Mouse (Mus musculus): Measurements from ENCODE around the gene Pbx1. TPM values are rescaled to one million over a fixed set of nuclear protein-coding genes. Genes with fewer than 3 reads are reported as not detected.

Gene Pbx1
- polyA plus RNA-seq, 1 experiment from 2014 or later, result 49.9 TPM

- POLR2A ChIA-PET, result no interaction called here
- CTCF ChIA-PET, result interaction anchor here (1.7 kb wide), 1 partner anchor 114 kb away, joined by 3 read pairs; no protein-coding TSS in a partner anchor
- no peaks in the 10 kb centered on the region for H3K27me3 ChIP-seq
- in situ Hi-C loops (cut with MboI; ENCODE audit: low pct_unique_long_range_greater_than_20kb), result loop anchor here (10.0 kb wide), 2 partner anchors 113 to 383 kb away; no protein-coding TSS in a partner anchor
- no peak for TF ChIP-seq CTCF (IDR thresholded peaks at IDR 0.05)
- DNase-seq (ENCODE audit: low read depth, low spot score) (no peak), ATAC-seq (no peak)
Observed at GRCm38 (mm10) chr1:168328236-168328605, 103.8 kb downstream of the Pbx1 start.

GRCm38 (mm10) chr1:168327405-168328235, 104.5 kb downstream of the Pbx1 start:
- no peaks in the 10 kb centered on the region for H3K27me3 ChIP-seq
- TF ChIP-seq CTCF (IDR thresholded peaks at IDR 0.05), result no peak
- in situ Hi-C loops (cut with MboI; ENCODE audit: low pct_unique_long_range_greater_than_20kb), result loop anchor here (10.0 kb wide), 2 partner anchors 113 to 383 kb away; no protein-coding TSS in a partner anchor
- CTCF ChIA-PET, result no interaction called here
- POLR2A ChIA-PET, result no interaction called here
- no peak for DNase-seq (ENCODE audit: low read depth, low spot score)
- ATAC-seq, result no peak

- ChIA-PET CTCF (no interaction called here), POLR2A (interaction anchor here (1.2 kb wide), 1 partner anchor 112 kb away, joined by 5 read pairs; no protein-coding TSS in a partner anchor)
- in situ Hi-C loops (cut with MboI; ENCODE audit: low pct_unique_long_range_greater_than_20kb), result loop anchor here (10.0 kb wide), 2 partner anchors 111 to 381 kb away; no protein-coding TSS in a partner anchor
- TF ChIP-seq CTCF (IDR thresholded peaks at IDR 0.05), result no peak
- H3K27me3 ChIP-seq, result no peaks in the 10 kb centered on the region
- ATAC-seq (no peak), DNase-seq (ENCODE audit: low read depth, low spot score) (no peak)
Observed at GRCm38 (mm10) chr1:168325786-168326185, 106.3 kb downstream of the Pbx1 start.

GRCm38 (mm10) chr1:168324306-168325085, 107.6 kb downstream of the Pbx1 start:
- CTCF ChIA-PET, result no interaction called here
- no peak for TF ChIP-seq CTCF (IDR thresholded peaks at IDR 0.05)
- no peak for ATAC-seq
- in situ Hi-C loops (cut with MboI; ENCODE audit: low pct_unique_long_range_greater_than_20kb), result loop anchor here (10.0 kb wide), 2 partner anchors 110 to 380 kb away; no protein-coding TSS in a partner anchor
- no peaks in the 10 kb centered on the region for H3K27me3 ChIP-seq
- POLR2A ChIA-PET, result no interaction called here
- no peak for DNase-seq (ENCODE audit: low read depth, low spot score)

- no peak for TF ChIP-seq CTCF (IDR thresholded peaks at IDR 0.05)
- in situ Hi-C loops (cut with MboI; ENCODE audit: low pct_unique_long_range_greater_than_20kb), result loop anchor here (10.0 kb wide), 2 partner anchors 109 to 379 kb away; no protein-coding TSS in a partner anchor
- ATAC-seq (no peak), DNase-seq (ENCODE audit: low read depth, low spot score) (no peak)
- POLR2A ChIA-PET, result interaction anchor here (0.6 kb wide), 1 partner anchor 221 kb away, joined by 5 read pairs; no protein-coding TSS in a partner anchor
- CTCF ChIA-PET, result interaction anchor here (0.7 to 1.0 kb wide), 3 partner anchors 10 to 12 kb away, joined by 3 read pairs; no protein-coding TSS in a partner anchor
- no peaks in the 10 kb centered on the region for H3K27me3 ChIP-seq
Observed at GRCm38 (mm10) chr1:168323436-168324108, 108.5 kb downstream of the Pbx1 start.

GRCm38 (mm10) chr1:168322892-168323291, 109.2 kb downstream of the Pbx1 start:
- in situ Hi-C loops (cut with MboI; ENCODE audit: low pct_unique_long_range_greater_than_20kb), result loop anchor here (10.0 kb wide), 2 partner anchors 108 to 378 kb away; no protein-coding TSS in a partner anchor
- CTCF ChIA-PET, result interaction anchor here (0.7 to 1.0 kb wide), 3 partner anchors 9 to 11 kb away, joined by 3 read pairs; no protein-coding TSS in a partner anchor
- DNase-seq (ENCODE audit: low read depth, low spot score) (no peak), ATAC-seq (no peak)
- no peaks in the 10 kb centered on the region for H3K27me3 ChIP-seq
- TF ChIP-seq CTCF (IDR thresholded peaks at IDR 0.05), result peak; percentile 82
- POLR2A ChIA-PET, result no interaction called here

- POLR2A ChIA-PET, result interaction anchor here (0.6 kb wide), 1 partner anchor 141 kb away, joined by 4 read pairs; no protein-coding TSS in a partner anchor
- TF ChIP-seq CTCF (IDR thresholded peaks at IDR 0.05), result no peak
- H3K27me3 ChIP-seq, result no peaks in the 10 kb centered on the region
- CTCF ChIA-PET, result no interaction called here
- in situ Hi-C loops (cut with MboI; ENCODE audit: low pct_unique_long_range_greater_than_20kb), result loop anchor here (10.0 kb wide), 2 partner anchors 105 to 375 kb away; no protein-coding TSS in a partner anchor
- DNase-seq (ENCODE audit: low read depth, low spot score) (no peak), ATAC-seq (no peak)
Observed at GRCm38 (mm10) chr1:168319695-168320094, 112.4 kb downstream of the Pbx1 start.

- CTCF ChIA-PET, result no interaction called here
- no peak for TF ChIP-seq CTCF (IDR thresholded peaks at IDR 0.05)
- DNase-seq (ENCODE audit: low read depth, low spot score) (no peak), ATAC-seq (no peak)
- in situ Hi-C loops (cut with MboI; ENCODE audit: low pct_unique_long_range_greater_than_20kb), result no loop called here
- H3K27me3 ChIP-seq, result no peaks in the 10 kb centered on the region
- POLR2A ChIA-PET, result interaction anchor here (0.6 kb wide), 1 partner anchor 141 kb away, joined by 4 read pairs; no protein-coding TSS in a partner anchor
Observed at GRCm38 (mm10) chr1:168318899-168319469, 113.1 kb downstream of the Pbx1 start.

- CTCF ChIA-PET, result interaction anchor here (0.9 kb wide), 1 partner anchor 10 kb away, joined by 3 read pairs; no protein-coding TSS in a partner anchor
- ATAC-seq (no peak), DNase-seq (ENCODE audit: low read depth, low spot score) (no peak)
- in situ Hi-C loops (cut with MboI; ENCODE audit: low pct_unique_long_range_greater_than_20kb), result no loop called here
- no peak for TF ChIP-seq CTCF (IDR thresholded peaks at IDR 0.05)
- POLR2A ChIA-PET, result no interaction called here
- no peaks in the 10 kb centered on the region for H3K27me3 ChIP-seq
Observed at GRCm38 (mm10) chr1:168313772-168314171, 118.3 kb downstream of the Pbx1 start.
